Mouse (Mus musculus) liver, adult 2 months (tissue): ENCODE results near the gene Metrnl. TPM values are rescaled to one million over a fixed set of nuclear protein-coding genes. Genes with fewer than 3 reads are reported as not detected.
"Not testable (repeated sequence)": the region's sequence is repeated elsewhere in the genome, so short reads cannot be mapped to it uniquely, and the experiment has no call there.

Experiments used
- DNase-seq: peaks from one replicate; pipeline ENCODE4 v3.0.0-alpha.2; 2011; ENCODE audit warnings: low read depth, low spot score; ENCODE audit errors: extremely low read depth
- H3K27ac ChIP-seq: fragments of 200-500 bp; replicated peaks from 2 replicates; pipeline ENCODE4 v1.5.1; 2012; ENCODE audit warnings: low read depth, mild to moderate bottlenecking, control low read depth, inconsistent platforms, low read length; ENCODE audit not compliant: insufficient read depth
- H3K27me3 ChIP-seq: fragments of 200-500 bp; 2 replicates; pipeline ENCODE4 v1.6.1; 2012; ENCODE audit warnings: mild to moderate bottlenecking, moderate library complexity, low read length, inconsistent platforms; ENCODE audit not compliant: control insufficient read depth, insufficient read depth
- H3K36me3 ChIP-seq: fragments of 200-500 bp; 2 replicates; pipeline ENCODE4 v1.6.1; 2012; ENCODE audit warnings: low read length, inconsistent platforms; ENCODE audit not compliant: control insufficient read depth, insufficient read depth
- H3K4me1 ChIP-seq: fragments of 200-500 bp; 2 replicates; pipeline ENCODE4 v1.6.1; 2011; ENCODE audit warnings: low read length; ENCODE audit not compliant: control insufficient read depth, insufficient read depth
- H3K4me3 ChIP-seq: fragments of 200-500 bp; 2 replicates; pipeline ENCODE4 v1.5.1; 2011; ENCODE audit warnings: low read depth, mild to moderate bottlenecking, control low read depth, low read length, moderate library complexity; ENCODE audit not compliant: insufficient read depth
- H3K79me2 ChIP-seq: fragments of 200-500 bp; 2 replicates; pipeline ENCODE4 v1.6.1; 2012; ENCODE audit warnings: inconsistent platforms, mild to moderate bottlenecking, low read length, moderate library complexity; ENCODE audit not compliant: control insufficient read depth, insufficient read depth
- H3K9ac ChIP-seq: fragments of 200-500 bp; 2 replicates; pipeline ENCODE4 v1.6.1; 2012; ENCODE audit warnings: low read depth, mild to moderate bottlenecking, control low read depth, inconsistent platforms, low read length
- CTCF ChIP-seq: fragments of 200-500 bp; IDR thresholded peaks from 2 replicates; pipeline ENCODE4 v1.5.1; 2011; ENCODE audit warnings: low read depth, low read length, control low read depth
- POLR2A ChIP-seq: fragments of 200-500 bp; IDR thresholded peaks from 2 replicates; pipeline ENCODE4 v1.6.1; 2011; ENCODE audit warnings: low read length, control low read depth; ENCODE audit not compliant: insufficient read depth; ENCODE audit errors: extremely low read depth
- WGBS: fragments of 180-500 bp; shearing (Covaris S2); methylation state at CpG from one replicate; pipeline ENCODE4 v1.1.7; 2018; 5-methylcytosine and 5-hydroxymethylcytosine counted together
- polyA plus RNA-seq: library from polyadenylated mRNA; depleted of rRNA; stranded (reverse); fragments of >200 nt; gene quantifications from 2 replicates; pipeline ENCODE4 v1.2.3, GENCODE M21; 2012
- total RNA-seq: library from RNA; depleted of rRNA; stranded (reverse); fragments of >200 nt; gene quantifications from 2 replicates; pipeline ENCODE4 v1.2.3, GENCODE M21; 2014

Gene Metrnl
- total and polyA plus RNA-seq, 2 experiments, result 4.3 to 5.5 TPM

DNA sequence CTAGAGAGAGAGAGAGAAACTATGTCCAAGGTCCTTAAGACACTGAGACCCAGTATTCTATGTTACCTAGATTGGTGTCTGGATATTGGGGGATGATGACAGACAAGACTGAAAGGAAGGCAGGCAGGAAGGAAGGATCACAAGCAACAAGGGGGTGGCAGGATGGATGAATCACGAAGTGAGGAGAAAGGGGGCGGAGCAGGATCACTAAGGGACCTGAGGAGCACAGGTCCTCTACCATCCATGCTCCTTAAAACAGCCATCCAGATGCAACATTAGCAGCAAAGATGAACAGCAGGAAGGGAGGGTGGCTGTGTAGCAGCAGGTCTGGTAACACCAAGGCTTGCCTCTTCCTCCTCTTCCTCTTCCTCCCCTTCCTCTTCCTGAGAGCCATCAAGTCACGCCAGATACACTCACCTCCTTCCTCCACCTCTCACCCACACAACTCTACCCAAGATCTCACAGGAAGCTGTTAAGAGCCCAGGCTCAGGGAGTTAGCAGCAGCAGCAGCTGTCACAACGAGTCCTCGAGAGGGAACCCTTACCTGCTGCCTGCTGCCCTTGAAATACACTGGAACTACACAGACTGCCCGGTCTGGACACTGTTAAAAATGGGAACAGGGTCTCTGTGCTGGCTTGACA is 46.1 kb upstream of the Metrnl start:
- WGBS, result 80% methylated on average over 6 of the region's 6 CpGs

DNA sequence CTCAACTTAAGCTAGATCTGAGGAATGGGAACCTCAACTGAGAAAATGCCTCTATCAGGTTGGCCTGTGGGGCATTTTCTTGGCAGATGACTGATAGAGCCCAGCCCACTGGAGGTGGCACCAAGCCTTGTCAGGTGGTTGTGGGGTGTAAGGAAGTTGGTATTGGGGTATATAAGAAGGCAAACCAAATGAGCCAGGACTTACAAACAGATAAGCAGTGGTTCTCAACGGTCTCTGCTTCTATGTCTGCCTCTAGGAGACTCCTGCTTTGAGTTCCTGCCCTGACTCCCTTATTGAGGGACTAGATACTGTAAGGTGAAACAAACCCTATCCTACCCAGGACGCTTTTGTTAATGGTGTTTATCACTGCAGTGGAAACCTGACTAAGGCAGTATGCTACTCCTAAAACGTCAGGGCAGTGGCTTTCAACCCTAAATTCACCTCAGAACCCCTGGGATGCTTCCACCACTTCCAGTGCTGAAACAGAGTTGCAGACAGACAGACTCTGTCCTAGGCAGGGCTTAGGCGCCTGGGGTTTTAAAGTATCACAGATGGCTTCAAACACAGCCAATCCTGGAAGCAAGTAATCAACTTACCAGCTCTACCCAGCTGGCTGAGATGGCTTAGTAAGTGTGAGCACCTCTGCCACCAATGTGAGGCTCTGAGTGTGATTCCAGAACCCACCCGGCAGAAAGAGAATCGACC is 45.4 kb upstream of the Metrnl start:
- H3K79me2 ChIP-seq, result no peaks in the 10 kb centered on the region; the same call in 1 of the 2 replicates
- TF ChIP-seq POLR2A, result no peak
- no peak for TF ChIP-seq CTCF
- H3K27ac ChIP-seq, result no peak overlapping the region
- no peak overlapping the region for H3K4me3 ChIP-seq
- 88% methylated on average over 6 of the region's 6 CpGs for WGBS
- H3K4me1 ChIP-seq, result no peaks in the 10 kb centered on the region
- no peak for DNase-seq
- H3K27me3 ChIP-seq, result no peaks in the 10 kb centered on the region
- H3K9ac ChIP-seq, result no peak overlapping the region
- 0 out of 2 replicates have a peak, but pooled peaks cover 2% of the 10 kb centered on the region for H3K36me3 ChIP-seq

More for the DNA sequence above, 46.1 kb upstream of the Metrnl start:
- Histone ChIP-seq H3K4me1 (no peaks in the 10 kb centered on the region), H3K79me2 (no peaks in the 10 kb centered on the region; the same call in 1 of the 2 replicates), H3K9ac (no peak overlapping the region), H3K27ac (no peak overlapping the region), H3K36me3 (0 out of 2 replicates have a peak, but pooled peaks cover 2% of the 10 kb centered on the region), H3K4me3 (no peak overlapping the region), H3K27me3 (no peaks in the 10 kb centered on the region)
- DNase-seq, result no peak
- TF ChIP-seq POLR2A (no peak), CTCF (no peak)

DNA sequence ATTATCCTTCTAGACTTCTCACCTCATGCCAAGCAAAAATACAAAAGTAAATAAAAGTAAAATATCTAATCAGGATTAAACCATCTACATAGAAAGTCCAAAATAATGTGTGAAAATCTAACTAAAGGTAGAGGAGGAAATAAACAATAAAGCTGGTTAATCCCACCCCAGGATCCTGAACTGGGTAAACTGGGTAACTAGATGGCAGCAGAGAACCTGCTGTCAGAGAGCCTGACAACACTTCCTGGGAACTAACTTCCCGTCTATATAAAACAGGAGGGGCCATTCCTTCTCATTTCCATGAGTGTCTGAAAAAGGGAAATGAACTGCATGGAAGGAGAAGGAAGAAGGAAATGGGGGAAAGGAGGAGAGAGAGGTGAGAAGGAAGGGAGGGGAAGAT is 43.2 kb upstream of the Metrnl start:
- 34% methylated on average over 1 of the region's 1 CpGs for WGBS
- TF ChIP-seq CTCF, result no peak
- TF ChIP-seq POLR2A, result no peak

DNA sequence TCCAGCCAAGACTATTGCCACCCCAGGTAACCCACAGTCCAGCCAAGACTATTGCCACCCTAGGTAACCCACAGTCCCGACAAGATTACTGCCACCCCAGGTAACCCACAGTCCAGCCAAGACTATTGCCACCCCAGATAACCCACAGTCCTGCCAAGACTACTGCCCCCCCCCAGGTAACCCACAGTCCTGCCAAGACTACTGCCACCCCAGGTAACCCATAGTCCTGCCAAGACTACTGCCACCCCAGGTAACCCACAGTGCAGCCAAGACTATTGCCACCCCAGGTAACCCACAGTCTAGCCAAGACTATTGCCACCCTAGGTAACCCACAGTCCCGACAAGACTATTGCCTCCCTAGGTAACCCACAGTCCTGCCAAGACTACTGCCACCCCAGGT is 40.7 kb upstream of the Metrnl start:
- not testable (repeated sequence) for H3K27ac ChIP-seq, DNase-seq, H3K27me3 ChIP-seq, H3K9ac ChIP-seq, H3K36me3 ChIP-seq, H3K79me2 ChIP-seq, H3K4me1 ChIP-seq, H3K4me3 ChIP-seq
- 80% methylated on average over 2 of the region's 2 CpGs for WGBS

More for the DNA sequence above, 43.2 kb upstream of the Metrnl start:
- H3K4me3 ChIP-seq, result no peak overlapping the region
- H3K79me2 ChIP-seq, result no peaks in the 10 kb centered on the region; the same call in 1 of the 2 replicates
- no peaks in the 10 kb centered on the region for H3K4me1 ChIP-seq
- H3K27ac ChIP-seq, result no peak overlapping the region
- no peak overlapping the region for H3K9ac ChIP-seq
- H3K36me3 ChIP-seq, result no peaks in the 10 kb centered on the region; the same call in 1 of the 2 replicates
- H3K27me3 ChIP-seq, result no peaks in the 10 kb centered on the region
- DNase-seq, result no peak

DNA sequence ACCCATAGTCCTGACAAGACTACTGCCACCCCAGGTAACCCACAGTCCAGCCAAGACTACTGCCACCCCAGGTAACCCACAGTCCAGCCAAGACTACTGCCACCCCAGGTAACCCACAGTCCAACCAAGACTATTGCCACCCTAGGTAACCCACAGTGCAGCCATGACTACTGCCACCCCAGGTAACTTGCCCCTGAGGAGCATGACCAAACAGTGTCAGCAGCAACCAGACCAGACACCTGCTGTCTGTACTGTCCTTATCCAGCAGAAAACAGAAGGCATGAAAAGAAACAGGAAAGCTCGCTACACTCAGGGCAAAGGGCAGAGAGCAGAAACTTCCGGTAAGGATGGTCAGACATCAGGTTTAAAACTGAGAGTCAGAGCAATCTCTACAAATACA is 40.2 kb upstream of the Metrnl start:
- TF ChIP-seq CTCF (no peak), POLR2A (no peak)
- H3K27ac ChIP-seq, result no peak overlapping the region

DNA sequence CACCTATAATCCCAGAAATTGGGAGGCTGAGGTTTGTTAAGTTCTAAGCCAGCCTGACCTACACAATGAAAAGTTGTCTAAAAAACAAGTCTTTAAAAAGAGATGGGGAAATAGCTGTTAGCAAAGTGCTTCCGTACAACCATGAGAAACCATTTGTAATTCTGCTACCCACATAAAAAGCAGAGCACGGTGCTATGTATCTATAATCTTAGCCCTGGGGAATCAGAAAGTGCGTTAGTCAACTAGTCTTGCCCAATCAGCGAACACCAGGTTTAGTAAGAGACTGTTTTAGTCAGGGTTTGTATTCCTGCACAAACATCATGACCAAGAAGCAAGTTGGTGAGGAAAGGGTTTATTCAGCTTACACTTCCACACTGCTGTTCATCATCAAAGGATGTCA is 33.8 kb upstream of the Metrnl start:
- no peak overlapping the region for H3K9ac ChIP-seq
- no peaks in the 10 kb centered on the region for H3K27me3 ChIP-seq
- WGBS, result 92% methylated on average over 4 of the region's 4 CpGs
- H3K36me3 ChIP-seq, result peaks cover 7% of the 10 kb centered on the region
- H3K79me2 ChIP-seq, result no peaks in the 10 kb centered on the region
- no peak overlapping the region for H3K4me3 ChIP-seq
- DNase-seq, result no peak
- H3K27ac ChIP-seq, result no peak overlapping the region
- TF ChIP-seq POLR2A (no peak), CTCF (no peak)
- H3K4me1 ChIP-seq, result no peaks in the 10 kb centered on the region

More for the DNA sequence above, 40.2 kb upstream of the Metrnl start:
- no peak for DNase-seq
- H3K79me2 ChIP-seq, result no peaks in the 10 kb centered on the region; the same call in 1 of the 2 replicates
- no peaks in the 10 kb centered on the region for H3K4me1 ChIP-seq
- H3K9ac ChIP-seq, result no peak overlapping the region
- WGBS, result 73% methylated on average over 2 of the region's 2 CpGs
- peaks cover 4% of the 10 kb centered on the region for H3K36me3 ChIP-seq
- H3K4me3 ChIP-seq, result no peak overlapping the region
- no peaks in the 10 kb centered on the region for H3K27me3 ChIP-seq
